Mouse (Mus musculus): Measurements from ENCODE around the gene Snapc5.
"Not testable (repeated sequence)": the region's sequence is repeated elsewhere in the genome, so short reads cannot be mapped to it uniquely, and the experiment has no call there.

The Snapc5 gene

GRCm38 (mm10) chr9:64198763-64199418 lies 19.8 kb downstream of the Snapc5 start:
- DNase-seq (ENCODE audit: low spot score): not testable (repeated sequence)

GRCm38 (mm10) chr9:64199897-64200296 lies 20.8 kb downstream of the Snapc5 start:
- DNase-seq (ENCODE audit: low spot score): no peak

- no peak for DNase-seq (ENCODE audit: low spot score)
Measured at GRCm38 (mm10) chr9:64202331-64202730, 23.3 kb downstream of the Snapc5 start.

DNA sequence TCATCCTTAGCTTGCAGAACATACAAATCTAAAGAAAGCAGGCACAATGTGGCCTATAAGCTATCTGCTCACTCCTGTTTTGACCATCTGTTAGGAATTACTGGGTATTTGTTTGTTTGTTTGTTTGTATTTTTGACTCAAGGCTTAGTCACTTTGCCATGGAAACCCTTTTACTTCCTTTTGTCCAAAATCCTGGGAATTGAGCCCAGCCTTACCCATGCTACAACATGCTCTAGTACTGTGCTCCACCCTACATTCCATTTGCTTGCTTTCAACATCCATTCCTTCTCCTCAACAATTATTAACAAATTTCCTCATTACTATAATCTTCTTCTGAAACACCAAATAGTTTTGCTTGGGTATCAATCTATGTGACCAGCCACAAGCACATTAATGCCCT lies 23.8 kb downstream of the Snapc5 start:
- DNase-seq (ENCODE audit: low spot score): no peak

- DNase-seq (ENCODE audit: low spot score): no peak
Measured at GRCm38 (mm10) chr9:64207509-64208084, 28.5 kb downstream of the Snapc5 start.

DNA sequence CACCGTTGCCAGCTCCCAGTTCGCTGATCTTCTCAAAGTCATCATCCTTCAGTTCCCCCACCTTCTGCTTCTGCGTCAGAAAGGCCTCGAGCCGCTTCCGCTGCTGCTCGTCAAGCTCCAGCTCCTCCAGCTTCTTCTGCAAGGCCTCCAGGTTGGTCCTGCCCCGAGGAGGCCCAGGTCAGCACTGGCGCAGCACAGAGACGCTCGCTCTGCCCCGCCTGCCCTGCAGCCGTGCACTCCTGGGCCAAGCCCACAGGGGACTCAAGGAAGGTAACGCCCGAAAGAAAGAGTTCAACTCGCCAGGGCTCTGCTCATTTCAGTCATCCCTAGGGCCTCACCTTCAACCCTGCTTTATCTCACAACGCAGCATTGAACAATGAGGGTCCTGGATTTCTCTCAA lies 35.4 kb downstream of the Snapc5 start:
- no peak for DNase-seq (ENCODE audit: low spot score)

- no peak for DNase-seq (ENCODE audit: low spot score)
Measured at GRCm38 (mm10) chr9:64216090-64216489, 37.0 kb downstream of the Snapc5 start.

DNA sequence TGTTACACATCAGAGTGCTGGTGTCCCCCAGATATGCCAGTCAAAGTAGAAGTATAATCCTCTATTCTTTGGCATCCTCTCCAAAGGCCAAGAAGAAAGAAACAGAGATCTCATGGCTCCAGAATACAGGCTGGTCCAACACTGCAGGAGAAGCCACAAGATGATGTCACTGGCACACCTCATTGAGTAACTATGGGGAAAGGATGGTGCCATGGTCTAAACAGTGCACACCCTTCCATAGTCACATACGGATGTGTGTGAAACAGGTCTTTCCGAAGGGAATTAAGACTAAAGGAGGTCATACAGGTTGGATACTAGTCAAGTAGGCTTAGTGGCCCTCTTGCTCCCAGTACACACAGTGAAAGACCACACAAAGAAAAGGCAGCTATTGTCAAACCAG lies 37.6 kb downstream of the Snapc5 start:
- no peak for DNase-seq (ENCODE audit: low spot score)

- DNase-seq (ENCODE audit: low spot score): no peak
Measured at GRCm38 (mm10) chr9:64217887-64218286, 38.8 kb downstream of the Snapc5 start.

DNA sequence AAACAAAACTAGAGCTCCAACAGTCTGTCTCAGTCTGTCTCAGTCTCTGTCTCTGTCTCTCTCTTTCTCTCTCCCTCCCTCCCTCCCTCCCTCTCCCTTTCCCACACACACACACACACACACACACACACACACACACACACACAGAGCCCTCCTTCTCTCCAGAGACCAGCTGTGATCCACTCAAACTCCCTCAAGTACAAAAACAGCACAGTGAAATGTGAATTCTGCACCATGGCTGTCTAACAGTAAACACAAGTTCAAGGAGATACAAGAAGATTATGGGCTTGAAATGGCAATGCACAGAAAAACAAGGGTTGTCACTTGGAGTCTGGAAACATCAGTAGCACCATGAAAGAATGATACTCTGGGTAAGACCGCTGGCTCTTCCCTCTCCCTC lies 40.2 kb downstream of the Snapc5 start:
- DNase-seq (ENCODE audit: low spot score): no peak

GRCm38 (mm10) chr9:64219772-64220420 lies 40.8 kb downstream of the Snapc5 start:
- no peak for DNase-seq (ENCODE audit: low spot score)

DNA sequence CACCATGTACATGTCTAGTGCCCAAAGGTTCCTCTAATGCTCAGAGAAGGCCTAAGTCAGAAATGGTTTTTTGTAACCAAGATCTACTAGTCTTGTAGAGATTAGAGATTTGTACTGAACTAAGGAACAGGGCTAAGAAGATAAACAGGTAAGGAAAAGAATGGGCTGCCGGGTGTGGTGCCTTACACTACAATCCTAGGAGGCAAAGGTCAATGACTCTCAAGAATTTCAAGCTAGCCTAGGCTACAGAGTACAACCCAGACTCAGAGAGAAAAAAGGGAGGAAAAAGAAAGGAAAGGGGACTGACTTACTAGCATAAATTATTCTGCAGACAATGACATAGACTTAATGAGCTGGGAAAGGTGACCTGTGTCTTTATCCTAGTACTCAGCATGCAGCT lies 41.5 kb downstream of the Snapc5 start:
- no peak for DNase-seq (ENCODE audit: low spot score)

DNA sequence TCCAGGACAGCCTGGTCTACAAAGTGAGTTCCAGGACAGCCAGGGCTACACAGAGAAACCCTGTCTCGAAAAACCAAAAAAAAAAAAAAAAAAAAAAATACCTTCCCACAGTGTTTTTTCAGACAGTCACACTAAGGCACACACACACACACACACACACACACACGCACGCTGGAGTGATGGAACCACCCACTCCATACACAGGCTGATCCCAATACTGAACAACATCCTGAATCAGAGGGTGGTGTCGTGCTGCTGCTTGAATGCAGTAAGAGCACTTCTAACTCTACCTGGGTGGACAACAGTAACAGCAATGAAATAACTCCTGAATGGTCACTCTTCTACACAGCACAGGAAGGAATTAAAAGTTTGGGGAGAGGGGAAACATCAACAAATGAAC lies 42.4 kb downstream of the Snapc5 start:
- no peak for DNase-seq (ENCODE audit: low spot score)

DNA sequence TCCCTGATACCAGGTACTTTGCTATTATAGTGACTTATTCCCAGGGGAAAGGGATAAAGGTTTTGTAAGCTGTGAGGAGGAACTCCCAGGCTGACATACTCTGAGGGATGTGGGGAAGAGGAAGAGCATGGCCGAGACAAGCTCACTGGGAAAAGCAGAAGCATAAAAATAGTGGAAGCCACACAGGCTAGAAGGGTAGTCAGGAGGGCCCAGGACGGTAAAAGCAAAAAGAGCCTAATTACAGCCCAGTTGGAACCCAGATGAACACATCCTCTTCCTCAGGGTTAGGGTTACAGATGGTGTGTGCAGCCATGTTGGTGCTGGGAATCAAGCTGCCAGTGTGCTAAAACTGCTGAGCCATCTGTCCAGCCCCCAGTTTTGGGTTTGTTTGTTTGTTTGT lies 43.0 kb downstream of the Snapc5 start:
- DNase-seq (ENCODE audit: low spot score): no peak

GRCm38 (mm10) chr9:64225805-64226204 lies 46.7 kb downstream of the Snapc5 start:
- DNase-seq (ENCODE audit: low spot score): no peak

DNA sequence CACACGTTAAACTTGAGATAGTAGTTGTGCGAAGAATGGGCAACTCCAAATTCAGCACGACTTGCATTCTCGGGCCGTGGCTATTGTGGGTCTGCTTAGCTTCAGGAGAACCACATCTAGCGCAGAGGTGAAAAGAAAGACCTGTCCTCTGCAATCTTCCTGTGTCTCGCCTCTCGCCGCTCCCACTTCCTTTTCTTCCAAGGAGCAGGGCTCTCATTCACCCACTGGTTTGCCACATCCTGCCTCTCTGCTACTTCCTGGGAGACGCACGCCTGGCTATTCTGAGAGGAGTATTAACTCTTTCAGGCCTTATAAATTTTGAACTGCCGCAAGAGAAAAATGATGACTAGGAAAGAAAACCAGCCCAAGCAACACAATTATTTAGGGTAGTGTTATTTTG lies 48.7 kb downstream of the Snapc5 start:
- DNase-seq (ENCODE audit: low spot score): no peak

DNA sequence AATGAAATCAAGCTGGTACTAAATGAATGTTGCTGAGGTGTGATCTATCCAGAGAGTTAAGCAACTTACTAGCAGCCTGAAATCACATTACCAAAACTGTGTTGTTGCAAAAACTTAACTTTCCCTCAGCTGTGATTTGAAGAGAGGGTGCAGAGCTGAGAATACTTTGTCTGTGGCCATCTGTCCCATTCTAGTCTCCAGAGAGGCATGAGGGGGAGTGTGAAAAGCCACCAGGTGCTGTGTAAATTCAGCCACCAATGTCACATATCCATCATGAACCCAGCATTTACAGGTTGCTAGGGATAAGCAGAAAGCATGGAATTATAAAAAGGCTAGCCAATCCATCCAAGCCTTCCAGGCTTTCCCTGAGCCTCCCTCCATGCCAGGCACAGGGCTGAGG lies 49.9 kb downstream of the Snapc5 start:
- DNase-seq (ENCODE audit: low spot score): no peak

DNA sequence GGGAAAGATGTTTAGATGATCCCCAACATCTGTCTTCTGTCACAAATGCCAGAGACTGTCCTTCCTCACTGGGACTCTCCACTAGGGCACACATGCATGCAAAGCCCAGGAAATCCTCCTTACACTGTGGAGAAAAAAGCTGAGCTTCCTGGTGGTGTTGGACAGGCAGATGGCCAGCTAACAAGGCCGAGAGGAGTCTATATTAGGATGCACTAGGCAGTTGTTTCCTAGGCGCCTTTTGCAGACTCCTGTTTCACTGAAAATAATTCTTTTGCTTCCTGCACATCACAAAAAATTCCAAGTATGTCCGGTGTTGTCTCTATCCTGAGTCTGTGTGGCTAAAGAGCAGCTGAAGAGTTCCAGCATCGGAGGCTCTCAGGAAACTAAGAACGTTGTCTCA lies 52.1 kb downstream of the Snapc5 start:
- no peak for DNase-seq (ENCODE audit: low spot score)

DNA sequence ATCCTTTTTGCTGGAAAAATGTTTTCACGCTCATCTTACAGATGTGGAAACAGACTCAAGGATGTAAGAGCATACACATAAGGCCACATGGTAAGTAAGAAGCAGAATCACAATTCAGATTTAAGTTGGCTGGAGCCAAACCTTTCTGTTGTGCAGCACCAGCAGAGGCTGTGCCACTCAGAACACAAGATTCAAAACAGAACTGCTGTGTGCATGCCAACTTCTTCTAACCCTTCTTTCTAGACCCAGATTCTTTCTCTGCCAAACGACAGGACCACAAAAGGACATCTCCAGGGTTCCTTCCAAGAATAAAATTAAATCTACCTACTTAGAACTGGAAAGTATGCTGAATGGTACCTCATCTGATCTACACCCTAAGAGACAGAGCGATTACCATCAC lies 52.6 kb downstream of the Snapc5 start:
- DNase-seq (ENCODE audit: low spot score): no peak

DNA sequence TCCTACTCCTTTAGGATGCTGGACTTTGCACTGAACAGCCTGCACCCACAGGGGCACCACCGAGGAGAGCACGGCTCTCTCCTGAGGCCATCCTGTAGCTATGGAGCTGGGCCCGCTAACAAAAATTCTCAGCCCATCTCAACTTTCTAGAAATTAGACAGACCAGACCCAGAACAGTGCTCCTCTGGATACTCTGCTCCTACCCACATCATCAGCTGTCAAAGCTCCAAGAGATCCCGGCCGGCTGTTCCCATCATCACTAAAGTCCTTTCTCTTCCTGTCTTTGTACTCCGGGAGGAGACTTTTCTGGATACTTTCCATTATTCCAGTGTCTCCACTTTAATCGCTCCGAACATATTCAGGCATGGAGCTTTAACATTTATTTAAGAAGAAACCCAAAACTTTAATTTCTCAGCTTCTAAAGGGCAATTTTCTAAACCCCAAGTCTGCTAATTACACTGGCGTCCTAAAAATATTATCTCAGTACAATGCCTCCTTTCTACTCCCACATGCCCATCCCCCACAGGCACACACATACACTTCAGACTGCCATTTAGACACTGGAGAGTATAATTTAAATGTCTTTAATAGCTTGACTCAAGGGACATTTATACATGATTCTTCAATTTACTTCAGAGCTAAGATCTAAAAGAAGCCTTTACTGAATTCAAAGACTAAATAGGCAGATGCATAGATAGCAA lies 53.3 kb downstream of the Snapc5 start:
- DNase-seq (ENCODE audit: low spot score): no peak

Measured in c-Kit-positive CD71-positive TER-119-positive erythroid progenitor cells, embryonic 14.5 days (primary cell).